Mouse (Mus musculus): ENCODE data around the gene Dhcr24. TPM values are rescaled to one million over a fixed set of nuclear protein-coding genes. Genes with fewer than 3 reads are reported as not detected.

Gene Dhcr24
- polyA plus RNA-seq, 1 experiment from 2014 or later, result 4.2 TPM

DNA sequence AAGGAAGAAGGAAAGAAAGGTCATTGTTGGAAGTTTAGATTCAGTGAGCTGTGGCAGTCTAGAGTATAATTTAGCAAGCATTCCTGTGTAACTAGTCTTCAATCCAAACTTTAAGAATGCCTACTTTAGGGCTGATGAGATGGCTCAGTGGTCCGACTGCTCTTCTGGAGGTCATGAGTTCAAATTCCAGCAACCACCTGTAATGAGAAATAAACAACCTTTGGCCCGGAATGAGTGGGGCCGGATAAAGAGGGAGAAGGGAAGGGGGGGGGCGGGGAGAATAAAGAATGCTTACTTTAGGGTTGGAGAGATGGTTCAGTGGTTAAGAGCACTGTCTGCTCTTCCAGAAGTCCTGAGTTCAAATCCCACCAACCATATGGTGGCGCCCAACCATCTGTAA lies 3.6 kb upstream of the Dhcr24 start:
- ATAC-seq, result no peak
- H3K4me2 ChIP-seq (ENCODE audit: low read length), result no peak overlapping the region
- H3K4me3 ChIP-seq (replicated peaks; ENCODE audit: low read length), result no peak overlapping the region
- H3K27ac ChIP-seq (ENCODE audit: low read length), result no peak overlapping the region
- H3K9ac ChIP-seq (replicated peaks; ENCODE audit: low read depth, low read length), result no peak overlapping the region
- no peaks in the 10 kb centered on the region for H3K27me3 ChIP-seq (replicated peaks; ENCODE audit: control insufficient read depth, insufficient read depth, low read length)
- peaks cover 13% of the 10 kb centered on the region for H3K4me1 ChIP-seq (replicated peaks; ENCODE audit: control insufficient read depth, insufficient read depth, low read length)
- H3K9me3 ChIP-seq (ENCODE audit: control insufficient read depth, low read length), result no peaks in the 10 kb centered on the region
- 83% methylated on average over 5 of the region's 5 CpGs for WGBS
- no peaks in the 10 kb centered on the region for H3K36me3 ChIP-seq (ENCODE audit: control insufficient read depth, insufficient read depth)

DNA sequence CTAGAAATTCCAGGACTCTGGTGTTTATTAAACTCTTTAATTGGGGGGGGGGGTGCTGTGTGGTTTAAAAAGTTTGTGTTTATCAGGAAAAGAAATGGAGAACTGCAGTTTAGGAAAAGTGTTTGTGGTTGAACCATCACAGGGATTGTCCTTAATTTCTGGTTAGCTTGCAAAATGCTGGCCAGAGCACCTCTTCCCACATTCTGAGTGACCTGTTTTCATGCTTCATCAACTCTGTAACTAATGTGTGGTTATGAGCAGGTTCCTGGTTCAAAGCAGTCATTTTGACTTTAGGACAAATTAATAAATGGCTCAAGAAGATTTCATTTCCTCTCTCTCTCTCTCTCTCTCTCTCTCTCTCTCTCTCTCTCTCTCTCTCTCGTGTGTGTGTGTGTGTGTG lies 2.9 kb upstream of the Dhcr24 start:
- WGBS, result no CpG with 5 or more reads among the region's 1 CpGs
- H3K27ac ChIP-seq (ENCODE audit: low read length), result no peak overlapping the region
- no peak overlapping the region for H3K4me2 ChIP-seq (ENCODE audit: low read length)
- H3K4me1 ChIP-seq (replicated peaks; ENCODE audit: control insufficient read depth, insufficient read depth, low read length), result peaks cover 20% of the 10 kb centered on the region
- no peak overlapping the region for H3K4me3 ChIP-seq (replicated peaks; ENCODE audit: low read length)
- H3K9me3 ChIP-seq (ENCODE audit: control insufficient read depth, low read length), result no peaks in the 10 kb centered on the region
- ATAC-seq, result no peak
- H3K27me3 ChIP-seq (replicated peaks; ENCODE audit: control insufficient read depth, insufficient read depth, low read length), result no peaks in the 10 kb centered on the region
- H3K9ac ChIP-seq (replicated peaks; ENCODE audit: low read depth, low read length), result no peak overlapping the region
- H3K36me3 ChIP-seq (ENCODE audit: control insufficient read depth, insufficient read depth), result no peaks in the 10 kb centered on the region

GRCm38 (mm10) chr4:106559343-106560212 lies 1.3 kb upstream of the Dhcr24 start:
- Histone ChIP-seq H3K9ac (replicated peaks; ENCODE audit: low read depth, low read length) (peak overlapping the region; percentile 63; the same call in 1 of the 2 replicates), H3K27ac (ENCODE audit: low read length) (no peak overlapping the region)
- ATAC-seq, result no peak

DNA sequence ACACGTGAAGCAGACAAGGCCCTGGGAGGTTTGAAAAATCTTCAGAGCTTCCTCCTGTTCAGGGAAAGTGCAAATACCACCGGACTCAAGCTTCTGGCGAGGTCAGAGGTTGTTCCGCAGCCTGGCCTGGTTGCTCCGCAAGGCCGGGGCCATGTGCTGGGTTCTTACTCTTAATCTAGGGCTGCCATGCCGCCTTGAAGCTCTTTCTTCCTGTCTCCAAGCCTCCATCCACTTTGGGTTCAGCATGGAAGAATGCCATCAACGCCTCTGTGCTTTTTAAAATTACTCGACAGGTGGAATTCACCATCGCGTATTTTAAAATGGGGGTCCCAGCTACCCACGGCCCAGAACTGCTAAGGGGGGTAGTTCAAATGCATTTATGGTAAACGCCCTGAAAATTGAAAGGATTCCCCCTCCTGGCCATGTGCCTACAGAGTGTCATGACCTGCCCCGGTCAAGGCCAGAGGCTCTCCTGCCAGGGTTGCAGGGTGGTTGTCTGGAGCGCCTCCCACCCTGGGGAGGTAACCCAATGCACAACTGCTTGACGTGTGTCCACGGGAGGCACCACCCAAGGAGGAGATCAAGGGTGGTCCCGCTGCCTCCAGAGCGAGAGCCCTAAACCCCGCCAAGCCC lies 509 bp upstream of the Dhcr24 start:
- Histone ChIP-seq H3K27me3 (replicated peaks; ENCODE audit: control insufficient read depth, insufficient read depth, low read length) (no peaks in the 10 kb centered on the region), H3K27ac (ENCODE audit: low read length) (peak overlapping the region; percentile 91), H3K4me2 (ENCODE audit: low read length) (peak overlapping the region; percentile 97), H3K9ac (replicated peaks; ENCODE audit: low read depth, low read length) (peak overlapping the region; percentile 63), H3K36me3 (ENCODE audit: control insufficient read depth, insufficient read depth) (peaks cover 6% of the 10 kb centered on the region; the same call in 1 of the 2 replicates), H3K4me3 (replicated peaks; ENCODE audit: low read length) (peak overlapping the region; percentile 79), H3K9me3 (ENCODE audit: control insufficient read depth, low read length) (no peaks in the 10 kb centered on the region), H3K4me1 (replicated peaks; ENCODE audit: control insufficient read depth, insufficient read depth, low read length) (peaks cover 38% of the 10 kb centered on the region)
- no peak for ATAC-seq
- WGBS, result 3% methylated on average over 20 of the region's 20 CpGs

More at GRCm38 (mm10) chr4:106559343-106560212, 1.3 kb upstream of the Dhcr24 start:
- H3K27me3 ChIP-seq (replicated peaks; ENCODE audit: control insufficient read depth, insufficient read depth, low read length), result no peaks in the 10 kb centered on the region
- H3K4me2 ChIP-seq (ENCODE audit: low read length), result peak overlapping the region; percentile 97
- no peaks in the 10 kb centered on the region for H3K9me3 ChIP-seq (ENCODE audit: control insufficient read depth, low read length)
- H3K4me3 ChIP-seq (replicated peaks; ENCODE audit: low read length), result peak overlapping the region; percentile 79
- no peaks in the 10 kb centered on the region; the same call in 1 of the 2 replicates for H3K36me3 ChIP-seq (ENCODE audit: control insufficient read depth, insufficient read depth)
- WGBS, result 32% methylated on average over 13 of the region's 13 CpGs
- H3K4me1 ChIP-seq (replicated peaks; ENCODE audit: control insufficient read depth, insufficient read depth, low read length), result peaks cover 36% of the 10 kb centered on the region

GRCm38 (mm10) chr4:106562006-106562405 lies 1.2 kb downstream of the Dhcr24 start:
- no peak for ATAC-seq

GRCm38 (mm10) chr4:106562837-106563790 lies 2.3 kb downstream of the Dhcr24 start:
- H3K27me3 ChIP-seq (replicated peaks; ENCODE audit: control insufficient read depth, insufficient read depth, low read length), result no peaks in the 10 kb centered on the region
- no peak for ATAC-seq
- no peak overlapping the region for H3K27ac ChIP-seq (ENCODE audit: low read length)
- peak overlapping the region; percentile 97 for H3K4me2 ChIP-seq (ENCODE audit: low read length)
- H3K4me3 ChIP-seq (replicated peaks; ENCODE audit: low read length), result peak overlapping the region; percentile 79
- no peak overlapping the region for H3K9ac ChIP-seq (replicated peaks; ENCODE audit: low read depth, low read length)
- H3K4me1 ChIP-seq (replicated peaks; ENCODE audit: control insufficient read depth, insufficient read depth, low read length), result peaks cover 38% of the 10 kb centered on the region
- H3K36me3 ChIP-seq (ENCODE audit: control insufficient read depth, insufficient read depth), result peaks cover 6% of the 10 kb centered on the region; the same call in 1 of the 2 replicates
- WGBS, result 48% methylated on average over 9 of the region's 9 CpGs
- no peaks in the 10 kb centered on the region for H3K9me3 ChIP-seq (ENCODE audit: control insufficient read depth, low read length)

More at GRCm38 (mm10) chr4:106562006-106562405, 1.2 kb downstream of the Dhcr24 start:
- peak overlapping the region; percentile 76 for H3K9ac ChIP-seq (replicated peaks; ENCODE audit: low read depth, low read length)
- peak overlapping the region; percentile 79 for H3K4me3 ChIP-seq (replicated peaks; ENCODE audit: low read length)
- no peaks in the 10 kb centered on the region for H3K9me3 ChIP-seq (ENCODE audit: control insufficient read depth, low read length)
- peak overlapping the region; percentile 97 for H3K4me2 ChIP-seq (ENCODE audit: low read length)
- H3K27ac ChIP-seq (ENCODE audit: low read length), result no peak overlapping the region
- no peaks in the 10 kb centered on the region for H3K27me3 ChIP-seq (replicated peaks; ENCODE audit: control insufficient read depth, insufficient read depth, low read length)
- WGBS, result 11% methylated on average over 6 of the region's 6 CpGs
- peaks cover 6% of the 10 kb centered on the region; the same call in 1 of the 2 replicates for H3K36me3 ChIP-seq (ENCODE audit: control insufficient read depth, insufficient read depth)
- H3K4me1 ChIP-seq (replicated peaks; ENCODE audit: control insufficient read depth, insufficient read depth, low read length), result peaks cover 38% of the 10 kb centered on the region

GRCm38 (mm10) chr4:106564161-106564560 lies 3.3 kb downstream of the Dhcr24 start:
- peaks cover 6% of the 10 kb centered on the region; the same call in 1 of the 2 replicates for H3K36me3 ChIP-seq (ENCODE audit: control insufficient read depth, insufficient read depth)
- H3K4me3 ChIP-seq (replicated peaks; ENCODE audit: low read length), result no peak overlapping the region
- no peaks in the 10 kb centered on the region for H3K9me3 ChIP-seq (ENCODE audit: control insufficient read depth, low read length)
- H3K9ac ChIP-seq (replicated peaks; ENCODE audit: low read depth, low read length), result no peak overlapping the region
- ATAC-seq, result no peak
- no peaks in the 10 kb centered on the region for H3K27me3 ChIP-seq (replicated peaks; ENCODE audit: control insufficient read depth, insufficient read depth, low read length)
- no peak overlapping the region for H3K27ac ChIP-seq (ENCODE audit: low read length)
- 90% methylated on average over 11 of the region's 11 CpGs for WGBS
- H3K4me1 ChIP-seq (replicated peaks; ENCODE audit: control insufficient read depth, insufficient read depth, low read length), result peaks cover 38% of the 10 kb centered on the region
- H3K4me2 ChIP-seq (ENCODE audit: low read length), result no peak overlapping the region

GRCm38 (mm10) chr4:106569680-106570079 lies 8.8 kb downstream of the Dhcr24 start:
- 0 out of 2 replicates have a peak, but pooled peaks have one; percentile 33 for ATAC-seq
- H3K9ac ChIP-seq (replicated peaks; ENCODE audit: low read depth, low read length), result no peak overlapping the region
- H3K27ac ChIP-seq (ENCODE audit: low read length), result no peak overlapping the region
- H3K27me3 ChIP-seq (replicated peaks; ENCODE audit: control insufficient read depth, insufficient read depth, low read length), result no peaks in the 10 kb centered on the region
- no peak overlapping the region for H3K4me2 ChIP-seq (ENCODE audit: low read length)
- H3K4me3 ChIP-seq (replicated peaks; ENCODE audit: low read length), result no peak overlapping the region
- no peaks in the 10 kb centered on the region for H3K9me3 ChIP-seq (ENCODE audit: control insufficient read depth, low read length)
- H3K36me3 ChIP-seq (ENCODE audit: control insufficient read depth, insufficient read depth), result peaks cover 20% of the 10 kb centered on the region
- H3K4me1 ChIP-seq (replicated peaks; ENCODE audit: control insufficient read depth, insufficient read depth, low read length), result peaks cover under 1% of the 10 kb centered on the region
- 89% methylated on average over 4 of the region's 4 CpGs for WGBS

All from forebrain, embryonic 16.5 days (tissue).